Mouse (Mus musculus): Measurements from ENCODE around the gene Lrriq1. TPM values are rescaled to one million over a fixed set of nuclear protein-coding genes. Genes with fewer than 3 reads are reported as not detected.

Gene Lrriq1
- 0.54 and 1.0 TPM in 2 replicates for polyA plus RNA-seq (2014; fragmentation: Nextera tagmentation; extraction: Ambion mirVana)

- Histone ChIP-seq H3K27me3 (ENCODE audit: control insufficient read depth, insufficient read depth, low read length) (no peaks in the 10 kb centered on the region), H3K4me2 (ENCODE audit: low read depth) (peak within 1 kb of the TSS; percentile 63), H3K9me3 (ENCODE audit: control insufficient read depth, low read length) (no peaks in the 10 kb centered on the region), H3K4me1 (ENCODE audit: control insufficient read depth, insufficient read depth, low read length) (no peaks in the 10 kb centered on the region), H3K9ac (ENCODE audit: low read length) (peak within 1 kb of the TSS; percentile 48), H3K27ac (ENCODE audit: low read depth, low read length) (no peak within 1 kb of the TSS), H3K4me3 (ENCODE audit: low read depth, low read length) (peak within 1 kb of the TSS; percentile 55), H3K36me3 (ENCODE audit: control insufficient read depth, insufficient read depth, low read length) (no peaks in the 10 kb centered on the region)
- WGBS: 7% methylated on average over 25 of the region's 25 CpGs
- peak; percentile 99 for ATAC-seq (ENCODE audit: insufficient read depth, low FRiP score, low TSS enrichment)
- peak; percentile 81 for DNase-seq (ENCODE audit: low spot score)
Observed at GRCm38 (mm10) chr10:103235707-103236459, at the start of gene Lrriq1. TSS of gene Lrriq1 (minus strand) at chr10:103236322.

DNA sequence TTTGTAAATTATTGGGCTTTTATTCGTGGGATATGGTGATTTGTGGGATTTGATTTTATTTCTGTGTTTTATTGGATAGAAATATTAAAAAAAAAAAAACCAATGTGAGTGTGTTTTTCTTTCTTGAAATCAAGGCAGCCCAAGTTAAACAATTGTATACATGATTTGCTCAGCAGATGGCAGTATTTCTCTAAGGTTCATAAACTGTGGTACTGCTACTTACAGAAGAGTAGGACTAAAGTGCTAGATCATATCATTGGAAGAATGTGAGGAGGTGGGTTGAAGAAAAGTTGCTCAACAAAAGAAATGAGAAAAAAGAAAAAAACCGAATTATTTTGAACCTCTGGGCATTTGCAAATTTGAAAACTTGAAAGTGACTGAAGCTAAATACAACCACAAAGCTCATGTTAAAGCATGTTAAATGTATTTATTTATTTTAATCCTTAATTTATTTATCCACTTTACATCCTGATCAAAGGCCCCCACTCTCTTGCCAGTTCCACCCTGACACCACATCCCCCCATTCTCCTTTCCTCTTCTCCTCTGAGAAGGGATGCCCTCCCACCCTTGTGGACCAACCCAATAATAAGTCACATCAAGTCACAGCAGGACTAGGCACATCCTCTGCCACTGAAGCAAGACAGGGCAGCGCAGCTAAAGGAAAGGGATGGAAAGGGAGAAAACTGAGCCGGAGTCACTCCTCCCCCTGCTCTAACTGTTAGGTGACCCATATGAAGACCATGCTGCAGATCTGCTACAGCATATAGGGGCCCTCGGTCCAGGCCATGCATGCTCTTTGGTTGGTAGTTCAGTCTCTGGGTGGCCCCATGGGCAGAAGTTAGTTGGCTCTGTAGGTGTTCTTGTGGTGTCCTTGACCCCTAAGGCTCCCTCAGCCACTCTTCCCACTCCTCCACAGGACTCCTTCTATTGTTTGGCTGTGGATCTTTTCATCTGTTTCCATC is 18.0 kb upstream of the Lrriq1 start:
- Histone ChIP-seq H3K4me2 (ENCODE audit: low read depth) (no peak overlapping the region), H3K36me3 (ENCODE audit: control insufficient read depth, insufficient read depth, low read length) (no peaks in the 10 kb centered on the region), H3K9ac (ENCODE audit: low read length) (no peak overlapping the region), H3K27ac (ENCODE audit: low read depth, low read length) (no peak overlapping the region), H3K4me1 (ENCODE audit: control insufficient read depth, insufficient read depth, low read length) (no peaks in the 10 kb centered on the region), H3K27me3 (ENCODE audit: control insufficient read depth, insufficient read depth, low read length) (no peaks in the 10 kb centered on the region), H3K9me3 (ENCODE audit: control insufficient read depth, low read length) (no peaks in the 10 kb centered on the region), H3K4me3 (ENCODE audit: low read depth, low read length) (no peak overlapping the region)
- ATAC-seq (ENCODE audit: insufficient read depth, low FRiP score, low TSS enrichment): peak; percentile 53; the same call in 1 of the 2 replicates
- 55% methylated on average over 5 of the region's 5 CpGs for WGBS
- no peak for DNase-seq (ENCODE audit: low spot score)

GRCm38 (mm10) chr10:103236460-103236772 is 294 bp upstream of the Lrriq1 start:
- peak overlapping the region; percentile 63; the same call in 1 of the 2 replicates for H3K4me2 ChIP-seq (ENCODE audit: low read depth)
- H3K27me3 ChIP-seq (ENCODE audit: control insufficient read depth, insufficient read depth, low read length): no peaks in the 10 kb centered on the region
- DNase-seq (ENCODE audit: low spot score) (no peak), ATAC-seq (ENCODE audit: insufficient read depth, low FRiP score, low TSS enrichment) (peak; percentile 32; the same call in 1 of the 2 replicates)
- WGBS: 21% methylated on average over 4 of the region's 4 CpGs
- no peak overlapping the region for H3K27ac ChIP-seq (ENCODE audit: low read depth, low read length)
- H3K9ac ChIP-seq (ENCODE audit: low read length): no peak overlapping the region
- H3K4me3 ChIP-seq (ENCODE audit: low read depth, low read length): peak overlapping the region; percentile 55; the same call in 1 of the 2 replicates
- H3K36me3 ChIP-seq (ENCODE audit: control insufficient read depth, insufficient read depth, low read length): no peaks in the 10 kb centered on the region
- H3K9me3 ChIP-seq (ENCODE audit: control insufficient read depth, low read length): no peaks in the 10 kb centered on the region
- H3K4me1 ChIP-seq (ENCODE audit: control insufficient read depth, insufficient read depth, low read length): no peaks in the 10 kb centered on the region

- no peaks in the 10 kb centered on the region for H3K27me3 ChIP-seq (ENCODE audit: control insufficient read depth, insufficient read depth, low read length)
- H3K4me2 ChIP-seq (ENCODE audit: low read depth): no peak overlapping the region
- no peaks in the 10 kb centered on the region for H3K4me1 ChIP-seq (ENCODE audit: control insufficient read depth, insufficient read depth, low read length)
- H3K9me3 ChIP-seq (ENCODE audit: control insufficient read depth, low read length): no peaks in the 10 kb centered on the region
- ATAC-seq (ENCODE audit: insufficient read depth, low FRiP score, low TSS enrichment) (peak; percentile 33; the same call in 1 of the 2 replicates), DNase-seq (ENCODE audit: low spot score) (no peak)
- no peak overlapping the region for H3K4me3 ChIP-seq (ENCODE audit: low read depth, low read length)
- H3K36me3 ChIP-seq (ENCODE audit: control insufficient read depth, insufficient read depth, low read length): no peaks in the 10 kb centered on the region
- 94% methylated on average over 1 of the region's 1 CpGs for WGBS
- no peak overlapping the region for H3K27ac ChIP-seq (ENCODE audit: low read depth, low read length)
- H3K9ac ChIP-seq (ENCODE audit: low read length): no peak overlapping the region
Observed at GRCm38 (mm10) chr10:103226646-103227045, 9.5 kb downstream of the Lrriq1 start.

DNA sequence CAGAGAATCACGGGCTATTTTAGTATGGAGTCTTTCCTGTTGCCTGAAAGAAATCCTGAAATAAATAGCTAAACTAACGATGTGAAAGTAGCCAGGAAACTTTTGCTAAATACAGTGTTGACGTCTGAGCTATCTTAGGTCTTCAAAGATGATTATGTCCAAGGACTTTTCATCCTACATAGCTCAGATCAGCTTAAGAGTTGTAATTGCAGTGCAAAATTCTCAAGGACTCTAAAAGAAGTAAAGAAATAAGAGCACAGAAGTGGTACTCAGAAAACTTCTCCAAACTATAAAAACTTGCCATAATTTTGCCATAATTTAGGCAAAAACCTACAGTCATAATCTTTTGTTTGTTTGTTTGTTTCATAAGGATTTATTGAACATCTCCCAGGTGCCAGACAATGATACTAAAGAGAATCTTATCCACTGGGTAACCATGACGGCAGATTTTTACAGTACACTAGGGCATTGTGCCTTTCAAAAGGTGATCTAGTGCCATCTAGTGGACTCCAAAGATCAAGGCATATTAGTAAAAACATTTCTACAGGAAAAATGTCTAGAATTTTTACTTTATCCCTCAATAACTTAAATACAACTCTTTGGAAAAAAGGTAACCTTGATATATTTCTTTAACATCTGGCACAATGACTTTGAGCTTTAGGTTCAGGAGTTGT is 41.3 kb downstream of the Lrriq1 start:
- Histone ChIP-seq H3K4me3 (ENCODE audit: low read depth, low read length) (no peak overlapping the region), H3K27me3 (ENCODE audit: control insufficient read depth, insufficient read depth, low read length) (no peaks in the 10 kb centered on the region), H3K9ac (ENCODE audit: low read length) (no peak overlapping the region), H3K27ac (ENCODE audit: low read depth, low read length) (no peak overlapping the region), H3K9me3 (ENCODE audit: control insufficient read depth, low read length) (no peaks in the 10 kb centered on the region), H3K36me3 (ENCODE audit: control insufficient read depth, insufficient read depth, low read length) (no peaks in the 10 kb centered on the region), H3K4me1 (ENCODE audit: control insufficient read depth, insufficient read depth, low read length) (no peaks in the 10 kb centered on the region), H3K4me2 (ENCODE audit: low read depth) (no peak overlapping the region)
- DNase-seq (ENCODE audit: low spot score): peak; percentile 24
- 62% methylated on average over 4 of the region's 4 CpGs for WGBS
- ATAC-seq (ENCODE audit: insufficient read depth, low FRiP score, low TSS enrichment): no peak; the same call in 1 of the 2 replicates

DNA sequence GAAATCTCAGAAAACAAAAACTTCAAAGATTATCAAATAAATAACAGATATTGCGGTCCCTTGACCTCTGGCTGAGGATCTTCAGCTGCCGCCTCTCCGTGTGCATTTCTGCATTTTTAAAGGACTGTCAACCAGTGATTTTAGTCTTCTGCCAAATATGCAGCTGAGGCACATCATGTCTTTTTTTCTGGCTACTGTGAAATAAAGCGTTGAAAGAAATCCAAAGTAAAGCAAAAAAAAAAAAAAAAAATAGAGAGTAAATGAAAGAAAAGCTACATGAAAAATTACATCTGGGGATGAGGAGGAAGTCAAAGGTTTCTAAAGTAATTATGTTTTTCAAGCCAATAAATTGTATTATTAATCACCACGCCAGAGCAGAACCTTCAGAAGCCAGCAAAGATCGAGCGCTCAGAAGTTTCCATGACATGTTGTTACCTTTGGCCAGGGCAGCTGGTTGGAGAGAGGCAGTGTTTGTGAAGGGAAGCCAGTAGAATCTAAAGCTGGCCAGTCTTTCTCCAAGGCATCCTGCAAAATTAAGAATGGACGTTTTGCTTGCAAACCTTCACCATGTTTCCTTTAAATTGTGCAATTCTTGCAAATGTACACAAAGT is 90.2 kb downstream of the Lrriq1 start:
- 66% methylated on average over 8 of the region's 8 CpGs for WGBS
- Histone ChIP-seq H3K27ac (ENCODE audit: low read depth, low read length) (no peak overlapping the region), H3K36me3 (ENCODE audit: control insufficient read depth, insufficient read depth, low read length) (no peaks in the 10 kb centered on the region), H3K4me1 (ENCODE audit: control insufficient read depth, insufficient read depth, low read length) (no peaks in the 10 kb centered on the region), H3K9me3 (ENCODE audit: control insufficient read depth, low read length) (no peaks in the 10 kb centered on the region), H3K27me3 (ENCODE audit: control insufficient read depth, insufficient read depth, low read length) (no peaks in the 10 kb centered on the region), H3K4me3 (ENCODE audit: low read depth, low read length) (no peak overlapping the region), H3K9ac (ENCODE audit: low read length) (no peak overlapping the region), H3K4me2 (ENCODE audit: low read depth) (no peak overlapping the region)
- no peak for DNase-seq (ENCODE audit: low spot score)
- no peak for ATAC-seq (ENCODE audit: insufficient read depth, low FRiP score, low TSS enrichment)

- H3K9me3 ChIP-seq (ENCODE audit: control insufficient read depth, low read length): no peaks in the 10 kb centered on the region
- DNase-seq (ENCODE audit: low spot score): no peak
- no peak for ATAC-seq (ENCODE audit: insufficient read depth, low FRiP score, low TSS enrichment)
Observed at GRCm38 (mm10) chr10:103144927-103145768, 91.0 kb downstream of the Lrriq1 start.

More at GRCm38 (mm10) chr10:103144927-103145768, 91.0 kb downstream of the Lrriq1 start:
- Histone ChIP-seq H3K27me3 (ENCODE audit: control insufficient read depth, insufficient read depth, low read length) (no peaks in the 10 kb centered on the region), H3K9ac (ENCODE audit: low read length) (no peak overlapping the region), H3K4me1 (ENCODE audit: control insufficient read depth, insufficient read depth, low read length) (no peaks in the 10 kb centered on the region), H3K27ac (ENCODE audit: low read depth, low read length) (no peak overlapping the region), H3K4me2 (ENCODE audit: low read depth) (no peak overlapping the region), H3K4me3 (ENCODE audit: low read depth, low read length) (no peak overlapping the region), H3K36me3 (ENCODE audit: control insufficient read depth, insufficient read depth, low read length) (no peaks in the 10 kb centered on the region)
- 75% methylated on average over 11 of the region's 11 CpGs for WGBS

Measured in neural tube, embryonic 11.5 days (tissue).